Mouse (Mus musculus): ENCODE measurements around the gene Gm38431. TPM values are rescaled to one million over a fixed set of nuclear protein-coding genes. Genes with fewer than 3 reads are reported as not detected.
A peak's percentile ranks its signal among the peaks of the same experiment; 100 is the strongest.

Gene Gm38431
- polyA plus RNA-seq (2012; rRNA removed): 4.8 and 5.6 TPM in 2 replicates

DNA sequence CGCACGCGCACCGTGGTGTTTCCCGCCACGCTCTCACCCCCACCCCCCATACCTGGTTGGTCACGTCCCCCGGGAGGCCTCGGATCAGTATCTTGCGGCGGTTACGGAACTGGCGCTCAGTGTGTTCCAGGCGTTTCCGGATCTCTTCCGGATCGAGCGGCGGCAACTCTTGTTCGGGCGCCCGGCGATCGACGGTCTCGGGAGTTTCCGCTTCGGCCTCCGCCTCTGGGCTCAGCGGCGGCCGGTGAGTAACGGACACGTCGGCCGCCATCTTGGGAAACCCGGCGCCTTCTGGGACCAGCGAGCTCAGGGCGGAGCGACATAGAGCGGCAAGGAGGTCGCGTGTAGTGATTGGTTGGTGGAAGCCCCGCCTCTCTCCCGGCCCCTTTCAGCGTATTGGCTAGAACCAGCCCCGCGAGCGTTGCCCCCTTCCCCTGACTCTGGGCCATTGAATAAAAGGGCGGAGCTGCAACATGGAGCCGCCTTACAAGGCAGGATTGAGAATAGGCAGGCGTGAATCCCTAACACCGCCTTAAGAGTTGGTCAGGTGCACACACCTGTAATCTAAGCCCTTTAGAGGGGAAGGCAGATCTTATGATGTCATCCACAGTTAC, at the start of gene Gm38431, which contains the start of gene Raver1:
TSS of gene Gm38431 (minus strand) at position 291 of the 614 bp plus-strand sequence.
TSS of gene Raver1 (minus strand) at position 302 of the 614 bp plus-strand sequence.
- peak; percentile 99 for DNase-seq (ENCODE audit: low read depth)
- no peak for TF ChIP-seq CTCF (IDR thresholded peaks at IDR 0.05; ENCODE audit: borderline replicate concordance, extremely low read depth, insufficient read depth, insufficient read length)
- peak; percentile 71; the same call in 1 of the 2 replicates for TF ChIP-seq POLR2A (IDR thresholded peaks at IDR 0.05; ENCODE audit: borderline replicate concordance, extremely low read depth, insufficient read depth, insufficient read length, poor library complexity, severe bottlenecking)

DNA sequence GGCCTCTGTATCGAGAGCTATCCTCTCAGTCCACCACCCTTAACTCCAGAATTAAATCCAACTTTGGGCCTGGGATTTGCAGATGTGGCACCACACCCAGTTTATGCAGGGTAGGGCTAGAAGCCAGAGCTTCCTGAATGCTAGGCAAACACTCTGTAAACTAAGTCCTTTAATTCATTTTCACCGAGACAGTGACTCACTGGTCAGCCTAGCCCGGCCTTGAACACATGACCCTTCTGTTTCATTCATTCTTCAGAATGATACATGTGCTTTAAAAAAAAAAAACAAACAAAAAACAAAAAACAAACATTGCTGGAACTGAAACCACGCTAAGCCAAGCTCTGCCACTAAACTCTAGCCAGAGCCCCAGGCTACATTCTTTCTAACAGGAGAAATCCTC, 46.6 kb upstream of the Gm38431 start:
- no peak for TF ChIP-seq CTCF (IDR thresholded peaks at IDR 0.05; ENCODE audit: borderline replicate concordance, extremely low read depth, insufficient read depth, insufficient read length)
- TF ChIP-seq POLR2A (IDR thresholded peaks at IDR 0.05; ENCODE audit: borderline replicate concordance, extremely low read depth, insufficient read depth, insufficient read length, poor library complexity, severe bottlenecking): no peak
- no peak for DNase-seq (ENCODE audit: low read depth)

DNA sequence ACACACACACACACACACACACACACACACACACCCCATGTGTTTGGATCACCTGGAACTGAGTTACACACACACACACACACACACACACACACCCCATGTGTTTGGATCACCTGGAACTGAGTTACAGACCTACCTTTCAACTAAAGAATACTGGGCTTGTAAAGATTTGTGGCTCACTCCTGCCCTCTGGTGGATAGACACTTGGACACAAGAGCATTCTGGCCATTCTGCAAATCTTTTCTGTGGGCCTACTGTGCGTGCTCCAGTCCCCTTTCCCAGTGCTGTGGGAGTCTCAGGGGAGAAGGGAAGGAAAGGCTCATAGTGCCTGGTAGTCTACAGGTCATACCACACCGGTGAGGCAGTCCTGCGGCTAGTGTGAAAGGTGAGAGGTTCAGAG, 45.4 kb upstream of the Gm38431 start:
- DNase-seq (ENCODE audit: low read depth): peak; percentile 73
- TF ChIP-seq CTCF (IDR thresholded peaks at IDR 0.05; ENCODE audit: borderline replicate concordance, extremely low read depth, insufficient read depth, insufficient read length) (peak; percentile 64; the same call in 1 of the 2 replicates), POLR2A (IDR thresholded peaks at IDR 0.05; ENCODE audit: borderline replicate concordance, extremely low read depth, insufficient read depth, insufficient read length, poor library complexity, severe bottlenecking) (no peak)

DNA sequence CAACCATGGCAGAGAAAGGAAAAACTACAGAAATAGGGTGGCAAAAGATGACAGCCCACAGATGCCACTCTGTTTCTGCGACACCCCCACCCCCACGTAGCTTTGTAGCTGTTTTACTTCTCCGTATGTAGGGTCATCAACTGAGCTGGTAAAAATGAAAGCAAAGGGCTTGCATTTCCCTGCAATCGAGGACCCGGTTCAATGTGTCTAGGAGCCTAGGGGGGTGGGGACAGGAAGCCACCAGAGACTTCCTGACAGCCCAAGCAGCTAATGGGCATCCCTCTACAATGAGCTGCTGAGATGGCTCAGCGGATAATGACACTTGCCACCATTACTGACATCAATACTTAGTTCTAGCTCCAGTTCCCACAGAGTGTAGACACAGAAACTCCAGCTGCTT, 44.6 kb upstream of the Gm38431 start:
- DNase-seq (ENCODE audit: low read depth): no peak
- TF ChIP-seq CTCF (IDR thresholded peaks at IDR 0.05; ENCODE audit: borderline replicate concordance, extremely low read depth, insufficient read depth, insufficient read length) (no peak), POLR2A (IDR thresholded peaks at IDR 0.05; ENCODE audit: borderline replicate concordance, extremely low read depth, insufficient read depth, insufficient read length, poor library complexity, severe bottlenecking) (no peak)

DNA sequence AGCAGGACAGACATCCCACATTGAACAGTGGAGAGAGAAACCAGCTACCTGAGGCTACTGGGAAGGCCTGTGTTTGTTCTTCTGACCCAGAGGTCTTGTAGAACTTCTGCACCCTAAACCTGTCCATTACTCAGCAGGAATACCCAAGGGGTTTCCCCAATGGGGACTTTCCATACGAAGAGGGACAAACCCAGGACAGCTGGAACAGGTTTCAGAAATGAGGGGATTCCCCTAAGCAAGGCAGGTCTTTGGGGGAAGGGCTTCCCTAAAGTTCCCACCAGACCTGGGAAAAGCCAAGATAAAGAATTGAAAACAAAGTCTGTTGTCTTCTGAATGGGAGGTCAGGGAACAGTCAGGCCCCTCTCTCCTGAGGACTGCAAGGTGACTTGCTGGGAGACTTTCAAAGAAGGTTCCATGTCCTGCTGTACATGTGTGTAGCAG, 44.2 kb upstream of the Gm38431 start:
- no peak for DNase-seq (ENCODE audit: low read depth)
- TF ChIP-seq POLR2A (IDR thresholded peaks at IDR 0.05; ENCODE audit: borderline replicate concordance, extremely low read depth, insufficient read depth, insufficient read length, poor library complexity, severe bottlenecking) (no peak), CTCF (IDR thresholded peaks at IDR 0.05; ENCODE audit: borderline replicate concordance, extremely low read depth, insufficient read depth, insufficient read length) (no peak)

DNA sequence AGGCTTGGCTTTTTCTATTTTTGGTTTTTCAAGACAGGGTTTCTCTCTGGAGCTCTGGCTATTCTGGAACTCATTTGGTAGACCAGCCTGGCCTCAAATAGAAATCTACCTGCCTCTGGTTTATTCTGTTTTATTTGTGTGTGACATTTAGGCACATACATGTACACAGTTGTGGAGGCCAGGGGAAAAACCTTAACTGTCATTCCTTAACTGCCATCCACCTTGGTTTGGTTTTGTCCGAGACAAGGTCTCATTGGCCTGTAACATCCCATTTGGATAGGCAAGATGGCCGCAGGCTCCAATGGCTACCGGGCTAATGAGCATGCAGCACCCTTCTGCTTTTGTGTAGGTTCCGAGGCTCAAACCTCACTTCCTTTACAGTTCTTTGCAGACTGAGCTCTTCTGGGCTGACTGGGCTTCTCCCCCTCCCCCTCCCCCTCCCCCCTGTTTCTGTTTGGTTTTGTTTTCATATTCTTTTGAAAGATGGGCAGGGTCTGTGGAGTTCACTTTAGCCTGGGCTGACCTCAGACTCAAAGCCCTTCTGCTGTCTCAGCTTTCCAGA, 43.6 kb upstream of the Gm38431 start:
- DNase-seq (ENCODE audit: low read depth): no peak
- TF ChIP-seq POLR2A (IDR thresholded peaks at IDR 0.05; ENCODE audit: borderline replicate concordance, extremely low read depth, insufficient read depth, insufficient read length, poor library complexity, severe bottlenecking) (no peak), CTCF (IDR thresholded peaks at IDR 0.05; ENCODE audit: borderline replicate concordance, extremely low read depth, insufficient read depth, insufficient read length) (no peak)

DNA sequence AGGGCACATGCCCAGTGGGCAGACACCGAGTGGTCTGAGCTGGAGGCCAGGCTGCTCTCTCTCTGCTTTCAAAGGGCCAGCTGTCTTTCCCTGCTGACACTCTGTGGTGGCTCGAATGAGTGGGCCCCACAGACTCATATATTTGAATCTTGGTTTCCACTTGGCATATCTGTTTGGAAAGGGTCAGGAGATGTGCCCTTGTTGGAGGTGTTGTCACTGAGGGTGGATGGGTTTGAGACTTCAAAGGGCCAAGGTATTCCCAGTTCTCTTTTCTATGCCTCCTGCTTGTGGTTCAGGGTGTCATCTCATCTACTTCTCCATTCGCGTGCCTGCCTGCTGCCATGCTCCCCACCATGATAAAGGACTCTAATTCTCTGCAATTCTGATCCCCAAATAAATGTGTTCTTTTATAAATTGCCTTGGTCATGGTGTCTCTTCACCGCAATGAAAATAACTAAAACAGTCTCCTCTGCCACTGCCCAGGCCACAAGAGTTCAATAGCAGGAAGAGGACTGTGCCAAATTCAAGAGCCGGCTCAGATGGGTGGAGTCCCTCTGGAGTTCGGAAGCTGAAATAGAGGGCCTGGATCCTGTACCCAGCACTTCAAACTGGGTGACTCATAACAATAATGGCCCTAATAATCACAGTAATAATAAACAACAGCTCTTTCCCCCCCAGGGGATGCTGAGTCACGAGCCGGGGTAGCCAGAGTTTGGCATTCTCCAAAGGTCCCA, 43.0 kb upstream of the Gm38431 start:
- TF ChIP-seq POLR2A (IDR thresholded peaks at IDR 0.05; ENCODE audit: borderline replicate concordance, extremely low read depth, insufficient read depth, insufficient read length, poor library complexity, severe bottlenecking): no peak
- TF ChIP-seq CTCF (IDR thresholded peaks at IDR 0.05; ENCODE audit: borderline replicate concordance, extremely low read depth, insufficient read depth, insufficient read length): no peak
- DNase-seq (ENCODE audit: low read depth): no peak

DNA sequence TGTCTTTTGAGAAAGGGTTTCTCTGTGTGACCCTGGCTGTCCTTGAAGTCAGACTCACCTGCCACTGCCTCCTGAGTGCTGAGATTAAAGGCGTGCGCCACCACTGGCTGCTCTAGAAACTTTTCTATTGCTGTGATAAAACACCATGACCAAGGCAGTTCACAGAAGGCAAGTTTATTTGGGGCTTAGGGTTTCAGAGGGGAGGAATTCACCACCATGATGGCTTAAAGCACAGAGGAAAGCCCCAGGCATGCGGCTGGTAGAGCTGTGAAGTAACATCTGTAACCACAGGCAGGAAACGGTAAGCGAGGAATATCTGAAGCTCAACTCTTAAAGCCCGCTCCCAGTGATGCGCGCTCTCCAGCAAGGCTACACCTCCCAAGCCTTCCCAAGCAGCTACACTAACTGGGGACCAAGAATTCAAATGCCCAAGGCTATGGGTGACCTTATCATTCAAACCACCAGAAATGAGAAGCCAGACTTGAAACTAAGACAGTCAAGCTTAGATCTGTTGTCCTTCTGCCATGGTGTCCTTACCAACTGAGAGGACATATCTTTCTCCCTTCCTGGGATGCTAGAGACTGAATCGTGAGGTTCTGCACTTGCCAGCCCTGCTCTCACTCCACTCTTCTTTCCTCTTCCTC, 41.4 kb upstream of the Gm38431 start:
- DNase-seq (ENCODE audit: low read depth): no peak
- TF ChIP-seq POLR2A (IDR thresholded peaks at IDR 0.05; ENCODE audit: borderline replicate concordance, extremely low read depth, insufficient read depth, insufficient read length, poor library complexity, severe bottlenecking): no peak
- no peak for TF ChIP-seq CTCF (IDR thresholded peaks at IDR 0.05; ENCODE audit: borderline replicate concordance, extremely low read depth, insufficient read depth, insufficient read length)

DNA sequence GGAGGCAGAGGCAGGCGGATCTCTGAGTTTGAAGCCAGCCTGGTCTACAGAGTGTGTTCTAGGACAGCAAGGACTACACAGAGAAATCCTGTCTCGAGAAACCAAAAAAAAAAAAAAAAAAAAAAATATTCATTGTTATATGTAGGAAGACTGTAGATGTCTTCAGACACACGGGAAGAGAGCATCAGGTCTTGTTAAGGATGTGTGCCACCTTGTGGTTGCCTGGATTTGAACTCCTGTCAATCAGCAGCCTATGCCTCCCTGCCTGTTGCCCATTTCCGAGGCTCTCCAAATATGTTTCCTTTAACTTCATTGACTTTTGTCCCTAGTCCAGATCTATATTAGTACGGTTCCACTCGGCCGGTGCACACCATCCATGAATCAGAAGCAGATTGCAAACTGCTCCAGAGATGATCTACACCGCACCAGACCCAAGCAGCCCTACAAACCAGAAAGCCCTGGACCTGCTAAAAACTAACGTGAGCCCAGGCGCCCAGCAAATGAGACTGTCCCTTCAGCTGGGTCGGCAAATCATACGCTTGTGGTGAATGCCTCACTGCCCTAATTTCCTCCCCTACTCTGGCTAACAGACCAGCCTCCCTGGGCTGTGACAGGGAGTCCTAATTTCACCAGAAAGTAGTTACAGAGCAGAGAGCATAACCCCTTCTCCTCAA, 40.4 kb upstream of the Gm38431 start:
- TF ChIP-seq POLR2A (IDR thresholded peaks at IDR 0.05; ENCODE audit: borderline replicate concordance, extremely low read depth, insufficient read depth, insufficient read length, poor library complexity, severe bottlenecking): no peak
- TF ChIP-seq CTCF (IDR thresholded peaks at IDR 0.05; ENCODE audit: borderline replicate concordance, extremely low read depth, insufficient read depth, insufficient read length): no peak; the same call in 1 of the 2 replicates
- peak; percentile 39 for DNase-seq (ENCODE audit: low read depth)

DNA sequence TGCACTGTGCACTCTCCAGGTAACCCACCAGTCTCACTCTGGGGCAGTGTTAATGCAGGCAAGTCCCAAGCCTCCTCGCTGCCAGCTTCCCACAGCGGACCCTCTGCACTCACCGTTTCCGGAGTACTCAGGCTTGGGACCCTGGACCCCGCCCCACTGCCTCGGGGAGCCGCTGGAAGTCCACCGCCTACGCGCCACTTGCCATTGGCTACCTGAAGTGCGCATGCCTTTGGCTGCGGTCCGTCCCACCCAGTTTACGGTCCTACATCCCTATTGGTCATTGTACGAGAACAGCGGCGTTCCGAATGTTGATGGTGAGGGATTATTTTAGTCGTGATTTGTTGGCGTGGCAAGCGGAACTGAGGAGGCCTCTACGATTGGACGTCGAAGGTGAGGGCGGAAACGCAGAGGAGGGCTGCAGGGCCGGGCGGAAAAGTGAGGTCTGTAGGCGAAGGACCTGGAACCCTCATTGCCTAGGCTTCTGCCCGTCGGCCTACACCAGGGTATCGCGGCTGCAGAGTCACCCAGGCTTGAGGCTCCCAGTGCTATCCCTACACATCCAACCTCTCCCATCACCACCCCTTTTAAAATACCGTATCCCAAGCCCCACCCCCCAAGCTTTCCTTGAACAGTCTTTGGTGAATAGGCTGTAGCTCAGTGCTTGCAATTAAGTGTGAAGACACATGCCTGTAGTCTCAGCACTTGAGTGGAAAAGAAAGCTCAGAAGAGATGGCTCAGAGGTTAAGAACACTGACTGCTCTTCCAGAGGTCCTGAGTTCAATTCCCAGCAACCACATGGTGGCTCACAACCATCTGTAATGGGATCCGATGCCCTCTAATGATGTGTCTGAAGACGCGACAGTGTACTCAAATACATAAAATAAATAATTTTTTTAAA, 39.5 kb upstream of the Gm38431 start, which contains the start of gene Tyk2:
TSS of gene Tyk2 (minus strand) at position 185 of the 898 bp plus-strand sequence.
- DNase-seq (ENCODE audit: low read depth): peak; percentile 99
- peak; percentile 40; the same call in 1 of the 2 replicates for TF ChIP-seq POLR2A (IDR thresholded peaks at IDR 0.05; ENCODE audit: borderline replicate concordance, extremely low read depth, insufficient read depth, insufficient read length, poor library complexity, severe bottlenecking)
- no peak for TF ChIP-seq CTCF (IDR thresholded peaks at IDR 0.05; ENCODE audit: borderline replicate concordance, extremely low read depth, insufficient read depth, insufficient read length)

Measured in brain, embryonic 14.5 days (tissue).